Mouse (Mus musculus) heart, adult 2 months (tissue): ENCODE results near the gene Gm38392.

Experiments
- CTCF ChIP-seq: fragments of 200-600 bp; IDR thresholded peaks from 2 replicates; pipeline ENCODE4 v1.8.1; 2022; ENCODE audit warnings: antibody characterized with exemption, mild to moderate bottlenecking, moderate library complexity
- POLR2A ChIP-seq: fragments of 200-500 bp; IDR thresholded peaks from 2 replicates; pipeline ENCODE4 v1.6.1; 2011; ENCODE audit warnings: mild to moderate bottlenecking, low read depth, low read length, control low read depth; ENCODE audit not compliant: insufficient read depth

- TF ChIP-seq CTCF (no peak), POLR2A (no peak)
Measured at GRCm38 (mm10) chr3:88248406-88248805, 38.6 kb downstream of the Gm38392 start.
